Mouse (Mus musculus) adrenal gland (tissue): ENCODE data around the gene Gm527.

Experiments
- intact Hi-C: fragments of 180-260 bp; cut with DNase I; formaldehyde crosslinking; loops from one replicate; pipeline ENCODE4 v1.15.1; 2025
- long read RNA-seq, 2 experiments: library from polyadenylated mRNA; unstranded; transcript quantifications; one replicate each; pipeline ENCODE4 v2.0.0; 2020; ENCODE audit warnings: borderline replicate concordance in 1 of 2; ENCODE audit not compliant: insufficient replicate concordance in 1 of 2

The Gm527 gene
- long read RNA-seq, experiment 1, partial matches to known transcripts, result 1 of 1 reads
- long read RNA-seq, experiment 1, other reads (novel, unspliced or antisense), result 0 of 1 reads
- long read RNA-seq, experiment 2, result 0 reads

DNA sequence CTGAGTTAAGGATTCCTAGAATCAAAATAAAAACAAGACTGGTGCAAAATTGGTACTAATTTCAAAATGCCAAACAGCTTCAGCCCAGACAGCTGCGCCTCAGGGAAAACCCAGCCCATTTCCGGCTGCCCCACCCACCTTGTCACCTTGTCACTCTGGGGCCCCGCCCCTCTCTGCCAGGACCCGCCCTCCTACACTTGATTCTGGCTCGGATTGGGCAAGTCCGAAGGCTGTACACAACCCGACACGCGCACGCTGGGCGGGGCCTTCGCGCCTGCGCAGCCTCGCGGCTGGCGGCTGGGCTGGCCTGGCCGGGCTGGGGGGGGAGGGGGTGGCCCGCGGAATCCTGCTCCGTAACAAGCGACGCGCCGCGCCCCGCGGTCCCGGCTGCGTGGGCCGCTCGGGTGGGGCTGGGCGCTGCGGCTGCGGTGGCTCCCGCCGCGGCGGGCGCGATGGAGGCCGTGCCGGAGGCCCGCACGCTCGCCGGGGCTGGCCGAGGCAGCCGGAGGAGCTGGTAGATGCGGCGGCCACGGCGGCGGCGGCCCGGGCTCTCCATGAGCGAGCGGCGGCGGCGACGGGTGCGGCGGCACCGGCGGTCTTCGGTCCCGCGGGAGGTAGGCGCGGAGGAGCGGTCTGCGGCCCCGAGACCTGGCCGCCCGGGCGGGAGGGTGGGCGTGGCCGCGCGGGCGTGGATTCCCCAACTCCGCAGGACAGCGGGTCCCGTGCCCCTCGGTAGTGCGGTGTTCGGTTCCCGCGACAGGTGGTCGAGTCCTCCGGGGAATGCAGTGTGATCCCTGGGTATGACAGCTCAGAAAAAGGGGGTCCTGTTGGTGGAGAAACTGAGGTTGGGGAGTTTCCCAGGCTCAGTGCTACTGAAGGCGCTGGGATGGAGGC is at the start of gene Gm527:
Gene Gm527, plus strand, starts transcription at position 329 of the 894 bp plus-strand sequence.
- intact Hi-C loops, result loop anchor here (2.0 kb wide), 1 partner anchor 47 kb away; the partner anchor contains the start of genes Klhl28 and Togaram1

DNA sequence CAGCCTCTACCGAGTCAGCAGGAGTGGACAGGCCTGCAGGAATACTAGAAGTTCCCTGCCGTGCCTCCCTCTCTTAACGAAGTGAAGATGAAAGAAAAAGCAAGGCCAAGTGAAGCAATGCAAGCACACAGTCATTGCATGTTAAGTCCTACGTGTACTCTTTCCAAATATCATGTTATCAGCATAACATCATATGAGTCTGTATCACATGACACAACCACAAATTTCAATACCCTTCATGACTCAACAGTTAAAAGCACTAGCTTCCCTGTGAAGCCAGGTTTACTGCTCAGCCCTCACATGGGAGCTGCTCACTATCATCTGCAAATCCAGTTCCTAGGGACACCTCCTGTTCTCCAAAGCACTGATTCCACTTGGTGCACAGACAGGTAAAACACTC is 46.6 kb upstream of the Gm527 start:
- intact Hi-C loops, result no loop called here

DNA sequence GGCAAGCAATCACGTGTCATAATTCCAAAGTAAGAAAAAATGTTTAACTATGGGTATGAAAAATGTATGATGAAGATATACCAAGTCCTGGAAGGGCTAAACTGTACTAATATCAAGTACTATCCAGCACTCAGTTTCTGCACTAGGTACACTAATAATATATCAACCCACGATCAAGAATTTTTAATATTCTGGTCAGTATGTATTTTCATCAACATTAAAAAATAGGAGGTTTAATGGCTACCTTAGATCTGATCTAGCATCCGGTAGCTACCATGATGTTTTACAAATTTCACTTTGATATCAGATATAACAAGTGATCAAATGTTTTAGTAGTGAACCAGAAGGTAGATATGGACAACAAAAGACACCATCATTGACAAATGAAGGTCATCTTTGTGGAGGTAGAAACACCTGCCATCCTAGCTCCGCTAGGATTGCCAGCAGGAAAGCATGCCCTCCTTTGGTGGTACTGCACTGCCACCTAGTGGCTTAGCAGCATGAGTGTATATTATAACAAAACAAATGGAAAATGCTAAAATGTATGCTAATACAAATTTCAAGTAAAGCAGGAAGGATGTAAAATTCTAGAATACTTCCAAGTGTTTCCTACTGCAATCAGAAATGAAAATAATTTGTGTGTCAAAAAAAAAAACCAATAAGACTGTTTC is 20.5 kb upstream of the Gm527 start:
- intact Hi-C loops, result no loop called here

DNA sequence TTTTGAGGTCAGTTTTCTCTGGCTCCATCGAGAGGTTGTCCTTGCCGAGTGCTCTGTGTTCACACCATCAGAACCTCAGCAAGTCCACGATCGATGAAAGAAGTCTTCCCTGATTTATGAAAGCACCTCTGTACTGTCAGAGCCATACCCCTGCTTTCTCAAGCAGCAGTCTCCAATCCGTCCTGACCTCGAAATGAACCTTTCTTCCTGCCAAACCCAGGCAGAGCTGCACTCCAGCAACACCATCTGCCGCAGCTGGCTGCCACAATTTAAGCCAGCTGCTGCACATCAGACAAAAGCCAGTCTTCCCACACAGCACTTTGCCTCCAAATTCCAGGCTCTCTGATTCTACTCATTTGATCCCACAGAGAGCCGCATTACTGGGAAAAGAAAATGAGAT is 15.2 kb upstream of the Gm527 start:
- intact Hi-C loops, result no loop called here

DNA sequence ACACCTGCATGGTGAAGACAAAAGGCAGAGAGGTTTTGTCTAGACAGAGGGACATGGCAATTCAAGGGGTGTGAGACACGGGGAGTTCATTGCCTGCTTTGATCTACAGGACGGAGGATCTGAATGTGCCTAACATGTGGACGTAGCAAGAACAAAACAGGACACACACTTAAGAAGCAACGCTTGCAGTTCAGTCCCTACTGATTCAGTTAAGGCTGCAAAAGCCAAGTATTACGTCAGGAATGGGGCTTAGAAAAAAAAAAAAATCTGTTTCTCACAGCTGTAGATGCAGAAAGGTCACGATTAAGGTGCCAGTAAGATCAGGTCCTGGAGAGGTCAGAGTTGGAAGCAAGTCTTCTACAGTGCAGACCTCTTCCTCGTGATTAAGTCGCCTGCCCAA is 14.5 kb upstream of the Gm527 start:
- intact Hi-C loops, result no loop called here

DNA sequence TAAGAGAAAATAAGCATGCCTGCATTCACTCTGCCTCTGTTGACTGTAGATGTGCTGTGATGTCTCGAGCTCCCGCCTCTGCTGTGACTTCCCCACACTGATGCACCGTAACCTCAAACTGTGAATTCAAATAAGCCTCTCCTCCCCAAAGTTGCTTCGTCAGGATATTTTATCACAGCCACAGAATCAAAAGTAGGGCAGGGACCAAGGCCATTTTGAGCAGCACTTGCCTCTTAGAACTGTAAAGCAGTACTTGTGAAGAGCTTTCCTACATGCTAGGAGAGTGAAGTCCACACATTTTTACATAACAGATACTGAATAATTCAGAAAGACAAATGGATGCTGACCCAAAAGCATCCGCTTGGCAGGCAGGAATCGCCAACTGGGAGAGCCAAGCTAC is 4.7 kb upstream of the Gm527 start:
- intact Hi-C loops, result no loop called here

DNA sequence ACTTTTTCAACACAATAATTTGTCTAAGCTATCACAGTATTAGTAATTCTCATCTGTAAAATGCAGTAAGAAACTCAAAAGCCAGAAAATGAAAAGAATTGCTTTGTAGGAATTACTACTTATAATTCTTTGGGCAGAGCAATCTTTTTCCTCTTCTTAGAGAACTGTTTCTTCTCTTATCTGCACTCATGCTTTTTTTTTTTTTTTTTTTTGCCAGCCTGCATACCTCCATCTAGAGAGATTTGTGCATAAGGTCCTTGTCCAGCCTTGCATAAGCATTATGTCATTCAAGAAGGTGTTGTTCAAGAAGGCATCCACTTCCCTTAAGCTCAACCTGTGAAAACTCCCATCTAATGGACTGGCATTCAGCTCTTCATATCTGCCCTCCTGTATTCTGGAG is 971 bp upstream of the Gm527 start:
- intact Hi-C loops, result loop anchor here (2.0 kb wide), 1 partner anchor 48 kb away; the partner anchor contains the start of genes Klhl28 and Togaram1

DNA sequence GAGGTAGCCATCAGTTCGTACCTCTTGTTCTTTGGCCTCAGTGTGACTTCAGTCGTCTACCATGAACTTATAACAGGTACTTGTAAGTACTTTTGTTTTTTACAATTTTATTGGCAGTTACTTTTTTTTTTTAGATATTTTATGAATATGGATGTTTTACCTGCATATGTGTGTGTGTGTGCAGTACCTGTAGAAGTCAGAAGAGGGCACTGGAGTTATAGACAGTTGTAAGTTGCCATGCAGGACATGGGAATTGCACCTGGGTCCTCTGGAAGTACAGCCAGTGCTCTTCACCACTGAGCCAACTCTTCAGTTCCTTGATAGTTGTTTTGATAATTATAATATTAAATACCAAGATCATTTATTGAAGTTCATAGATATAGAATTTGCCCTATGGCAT is 19.8 kb downstream of the Gm527 start:
- intact Hi-C loops, result no loop called here

DNA sequence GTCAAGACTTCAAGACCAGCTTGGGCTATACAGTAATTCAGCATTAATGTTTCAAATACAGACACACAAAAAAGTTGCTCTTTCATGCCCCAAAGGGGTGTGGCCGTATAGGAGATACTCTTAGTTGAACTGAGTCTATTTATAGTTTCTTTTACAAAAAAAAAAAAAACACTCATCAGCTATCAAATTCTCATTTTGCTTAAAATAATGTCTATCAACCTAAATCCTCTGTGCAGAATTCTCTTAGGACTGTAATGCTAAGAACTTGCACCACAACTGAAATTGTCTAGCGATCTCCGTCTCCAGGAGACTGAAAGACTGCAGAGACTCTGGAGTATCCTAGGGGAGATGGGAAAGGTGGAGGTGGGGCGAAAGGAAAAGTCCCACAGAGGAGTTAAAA is 46.9 kb downstream of the Gm527 start:
- intact Hi-C loops, result loop anchor here (2.0 kb wide), 1 partner anchor 48 kb away; the partner anchor contains the start of gene Gm527

DNA sequence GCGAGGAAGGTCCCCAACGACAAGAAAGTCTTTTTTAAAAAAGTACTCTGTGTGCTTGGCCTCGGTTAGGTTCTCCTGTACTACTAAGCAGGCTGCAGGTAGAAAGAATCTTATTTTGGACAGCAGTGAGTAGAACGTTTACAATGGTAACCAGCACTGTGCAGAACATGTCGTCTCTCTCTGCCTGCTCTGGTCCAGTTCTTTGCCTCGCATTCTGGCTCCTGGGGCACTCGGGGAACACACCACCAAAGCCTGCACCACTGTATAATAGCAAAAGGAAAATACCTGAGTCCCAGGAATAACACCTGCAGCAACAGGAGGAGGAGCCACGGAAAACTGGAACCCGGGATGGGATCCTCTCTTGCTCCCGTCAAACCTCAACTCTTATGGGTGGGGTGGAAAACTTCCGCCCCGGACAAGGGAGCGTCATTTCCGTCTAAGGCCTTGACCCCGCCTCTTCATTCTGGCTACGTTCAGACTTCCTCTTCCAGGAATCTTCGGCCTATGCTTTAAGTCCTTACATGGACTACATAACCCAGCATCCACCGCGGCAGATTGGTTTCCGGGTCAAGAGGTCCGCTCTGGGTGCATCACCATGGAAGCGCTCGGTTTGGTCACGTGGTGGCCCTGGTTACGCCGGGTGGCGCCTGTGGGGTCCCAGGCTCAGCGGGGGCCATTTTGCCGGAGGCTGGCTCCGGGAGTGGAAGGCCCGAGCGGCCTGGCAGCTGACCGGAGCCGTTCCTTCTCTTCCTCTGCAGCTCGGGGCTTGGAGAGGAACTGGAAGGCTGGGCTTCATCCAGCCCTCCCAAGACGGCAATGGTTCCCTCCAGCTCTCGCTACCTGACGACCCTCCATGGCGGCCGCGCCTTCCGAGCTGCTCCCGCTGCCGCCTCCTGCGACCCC is 47.7 kb downstream of the Gm527 start, which contains the start of the genes Klhl28 and Togaram1:
Gene Klhl28, minus strand, starts transcription at position 411 of the 903 bp plus-strand sequence.
Gene Togaram1, plus strand, starts transcription at position 681 of the 903 bp plus-strand sequence.
- intact Hi-C loops, result loop anchor here (2.0 to 5.0 kb wide), 2 partner anchors 49 to 107 kb away; partner anchors contain the start of genes Fkbp3 and Gm527

DNA sequence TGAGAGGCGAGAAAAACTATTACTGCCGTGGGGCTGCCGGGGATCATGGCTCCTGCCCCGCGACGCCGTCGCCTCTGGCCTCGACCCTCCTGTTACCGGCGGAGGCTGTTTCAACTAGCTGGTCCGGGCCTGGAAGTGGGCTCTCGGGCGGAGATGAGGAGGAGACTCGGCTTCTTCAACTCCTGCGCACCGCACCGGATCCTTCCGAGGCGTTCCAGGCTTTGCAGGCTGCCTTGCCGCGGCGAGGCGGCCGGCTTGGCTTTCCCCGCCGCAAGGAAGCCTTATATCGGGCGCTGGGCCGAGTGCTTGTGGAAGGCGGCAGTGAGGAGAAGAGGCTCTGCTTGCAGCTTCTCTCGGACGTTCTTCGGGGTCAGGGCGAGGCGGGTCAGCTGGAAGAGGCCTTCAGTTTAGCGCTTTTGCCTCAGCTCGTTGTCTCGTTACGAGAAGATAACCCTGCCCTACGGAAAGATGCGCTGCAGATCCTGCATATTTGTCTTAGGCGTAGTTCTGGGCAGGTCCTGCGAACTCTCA is 48.5 kb downstream of the Gm527 start:
- intact Hi-C loops, result loop anchor here (5.0 kb wide), 1 partner anchor 106 kb away; the partner anchor contains the start of gene Fkbp3

DNA sequence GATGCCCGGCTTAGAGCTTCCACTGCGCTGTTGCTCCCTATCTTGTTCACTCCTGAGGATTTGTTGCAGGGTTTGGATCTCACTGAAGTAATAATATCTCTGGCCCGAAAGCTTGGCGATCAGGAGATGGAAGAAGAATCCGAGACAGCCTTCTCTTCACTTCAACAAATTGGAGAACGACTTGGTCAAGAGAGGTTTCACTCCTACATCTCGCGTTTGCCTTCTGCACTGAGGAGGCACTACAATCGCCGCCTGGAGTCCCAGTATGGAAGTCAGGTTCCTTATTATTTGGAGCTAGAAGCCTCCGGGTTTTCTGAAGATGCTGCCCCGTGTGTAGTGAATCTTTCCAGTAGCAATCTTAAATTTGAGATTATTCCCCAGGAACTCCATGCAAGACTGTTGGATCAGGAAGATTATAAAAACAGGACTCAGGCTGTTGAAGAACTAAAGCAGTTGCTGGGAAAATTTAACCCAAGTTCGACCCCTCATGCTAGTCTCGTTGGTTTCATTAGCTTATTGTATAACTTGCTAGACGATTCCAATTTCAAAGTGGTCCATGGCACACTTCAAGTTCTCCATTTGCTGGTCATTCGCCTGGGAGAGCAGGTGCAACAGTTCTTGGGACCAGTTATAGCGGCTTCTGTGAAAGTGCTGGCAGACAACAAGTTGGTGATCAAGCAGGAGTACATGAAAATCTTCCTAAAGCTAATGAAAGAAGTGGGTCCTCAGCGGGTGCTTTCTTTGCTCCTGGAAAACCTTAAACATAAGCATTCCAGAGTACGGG is 49.1 kb downstream of the Gm527 start:
- intact Hi-C loops, result loop anchor here (5.0 kb wide), 1 partner anchor 105 kb away; the partner anchor contains the start of gene Fkbp3

DNA sequence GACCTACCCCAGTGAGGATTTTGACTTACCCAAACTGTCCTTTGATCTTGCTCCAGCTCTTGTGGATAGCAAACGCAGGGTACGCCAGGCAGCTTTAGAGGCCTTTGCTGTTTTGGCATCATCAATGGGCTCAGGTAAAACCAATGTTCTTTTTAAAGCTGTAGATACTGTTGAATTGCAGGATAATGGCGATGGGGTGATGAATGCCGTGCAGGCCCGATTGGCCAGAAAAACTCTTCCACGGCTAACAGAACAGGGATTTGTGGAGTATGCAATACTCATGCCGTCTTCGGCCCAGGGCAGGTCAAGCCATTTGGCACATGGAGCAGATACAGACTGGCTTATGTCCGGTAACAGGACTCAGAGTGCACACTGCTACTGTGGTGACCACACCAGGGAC is 49.8 kb downstream of the Gm527 start:
- intact Hi-C loops, result loop anchor here (5.0 kb wide), 1 partner anchor 105 kb away; the partner anchor contains the start of gene Fkbp3

DNA sequence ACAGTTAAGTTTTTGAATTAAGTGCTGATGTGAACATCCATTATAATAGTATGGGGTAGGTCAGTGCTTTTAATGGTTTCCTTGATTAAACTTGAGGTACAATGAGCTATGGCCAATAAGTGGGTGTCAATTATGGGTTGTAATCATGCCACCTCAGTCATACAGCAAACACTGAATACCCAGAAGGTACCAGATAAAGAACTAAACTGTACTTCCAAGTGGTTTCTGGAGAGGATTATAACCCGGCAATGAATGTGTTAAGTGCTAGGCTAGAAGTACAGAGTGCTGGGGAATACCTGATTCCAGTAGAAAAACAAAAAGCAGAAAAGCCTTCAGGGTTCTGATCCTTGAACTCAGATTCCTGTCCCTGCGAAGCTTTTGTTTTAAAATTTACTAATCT is 50.4 kb downstream of the Gm527 start:
- intact Hi-C loops, result loop anchor here (5.0 kb wide), 1 partner anchor 104 kb away; the partner anchor contains the start of gene Fkbp3

DNA sequence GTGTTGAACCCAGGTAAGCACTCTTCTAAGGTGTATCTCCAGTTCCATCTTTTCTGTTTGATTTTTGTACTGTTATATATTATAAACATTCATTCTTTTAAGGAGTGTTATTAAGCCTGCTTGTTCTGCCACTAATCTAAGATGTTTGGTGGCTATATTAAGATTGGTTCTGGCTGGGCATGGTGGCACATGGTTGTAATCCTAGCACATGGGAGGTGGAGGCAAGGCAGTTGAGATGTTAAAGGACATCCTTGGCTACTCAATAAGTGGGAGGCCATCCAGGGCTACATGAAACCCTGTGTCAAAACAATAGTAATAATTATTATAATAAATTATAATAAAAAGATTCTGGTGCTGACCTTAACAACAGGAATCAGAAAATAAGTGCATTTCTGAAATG is 53.7 kb downstream of the Gm527 start:
- intact Hi-C loops, result no loop called here

DNA sequence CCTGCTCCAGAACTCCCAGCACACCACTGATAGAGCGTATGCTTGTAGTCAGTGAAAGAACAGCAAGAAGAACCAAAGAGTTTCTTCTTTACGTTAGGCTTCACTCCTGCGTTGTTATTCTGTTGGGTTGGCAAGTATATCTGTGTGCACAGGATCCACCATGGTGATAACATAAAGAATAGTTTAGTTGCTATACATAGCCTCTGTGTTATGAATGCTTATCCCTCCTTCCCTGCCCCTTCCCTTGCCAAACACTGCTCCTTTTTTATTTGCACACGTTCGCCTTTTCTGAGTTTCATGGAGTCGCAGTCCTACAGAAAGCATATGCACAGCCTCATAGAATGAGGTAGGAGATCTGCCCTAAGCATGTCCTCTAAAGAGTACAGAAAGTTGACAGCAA is 54.4 kb downstream of the Gm527 start:
- intact Hi-C loops, result no loop called here
